Mouse (Mus musculus) lung, postnatal 0 days (tissue): Measurements from ENCODE around the gene Crygn. TPM values are rescaled to one million over a fixed set of nuclear protein-coding genes. Genes with fewer than 3 reads are reported as not detected.

Experiments used
- ATAC-seq: fragments of 200-750 bp; cut with Nextera tagmentation; 2 replicates; pipeline ENCODE4 v1.8.0; 2017; ENCODE audit warnings: moderate library complexity
- DNase-seq: peaks from one replicate; pipeline ENCODE4 v3.0.0-alpha.2; 2016; ENCODE audit warnings: low spot score
- H3K27ac ChIP-seq: fragments of 300-500 bp; sonication (generic); 2 replicates; pipeline ENCODE4 v1.5.1; 2014; ENCODE audit warnings: antibody characterized with exemption, mild to moderate bottlenecking, low read length, mixed read lengths
- H3K27me3 ChIP-seq: fragments of 300-500 bp; sonication (generic); replicated peaks from 2 replicates; pipeline ENCODE4 v1.6.1; 2014; ENCODE audit warnings: low read length, mixed read lengths; ENCODE audit not compliant: insufficient read depth
- H3K36me3 ChIP-seq: fragments of 300-500 bp; sonication (generic); 2 replicates; pipeline ENCODE4 v1.6.1; 2014; ENCODE audit warnings: low read length, mixed read lengths; ENCODE audit not compliant: insufficient read depth
- H3K4me1 ChIP-seq: fragments of 300-500 bp; sonication (generic); 2 replicates; pipeline ENCODE4 v1.6.1; 2014; ENCODE audit warnings: antibody characterized with exemption, low read depth, low read length, mixed read lengths; ENCODE audit not compliant: insufficient read depth
- H3K4me2 ChIP-seq: fragments of 300-500 bp; sonication (generic); replicated peaks from 2 replicates; pipeline ENCODE4 v1.6.1; 2014; ENCODE audit warnings: low read depth, mild to moderate bottlenecking, low read length, moderate library complexity, mixed read lengths
- H3K4me3 ChIP-seq: fragments of 300-500 bp; sonication (generic); 2 replicates; pipeline ENCODE4 v1.5.1; 2014; ENCODE audit warnings: low read depth, low read length
- H3K9ac ChIP-seq: fragments of 300-500 bp; sonication (generic); replicated peaks from 2 replicates; pipeline ENCODE4 v1.6.1; 2014; ENCODE audit warnings: low read depth, mild to moderate bottlenecking
- H3K9me3 ChIP-seq: fragments of 300-500 bp; sonication (generic); 2 replicates; pipeline ENCODE4 v1.6.1; 2016; ENCODE audit warnings: low read length, mixed read lengths
- CTCF ChIP-seq: IDR thresholded peaks from 2 replicates; pipeline ENCODE4 v1.5.1; 2016; ENCODE audit warnings: antibody characterized with exemption, mild to moderate bottlenecking
- EP300 ChIP-seq: IDR thresholded peaks from 2 replicates; pipeline ENCODE4 v1.6.1; 2016; ENCODE audit warnings: antibody characterized with exemption, mild to moderate bottlenecking, control low read depth
- WGBS: fragments of 180-500 bp; shearing (Covaris S2); extraction: QIAGEN DNeasy Blood & Tissue Kit; methylation state at CpG from one replicate; pipeline ENCODE4 v1.1.7; 2014; 5-methylcytosine and 5-hydroxymethylcytosine counted together
- polyA plus RNA-seq: library from polyadenylated mRNA; unstranded; fragments of >200 nt; fragmentation: Nextera tagmentation; extraction: Ambion mirVana; gene quantifications from 2 replicates; pipeline ENCODE4 v1.2.1, GENCODE M21; 2015

Crygn gene
- polyA plus RNA-seq, 1 experiment from 2014 or later = 5.8 TPM

GRCm38 (mm10) chr5:24797858-24798257 is 40.0 kb upstream of the Crygn start:
- Histone ChIP-seq H3K36me3 (no peaks in the 10 kb centered on the region), H3K4me1 (no peaks in the 10 kb centered on the region), H3K4me2 (no peak overlapping the region), H3K9ac (no peak overlapping the region), H3K9me3 (no peaks in the 10 kb centered on the region), H3K4me3 (no peak overlapping the region), H3K27me3 (no peaks in the 10 kb centered on the region), H3K27ac (no peak overlapping the region)
- TF ChIP-seq CTCF = no peak
- TF ChIP-seq EP300 = no peak
- DNase-seq (no peak), ATAC-seq (no peak)
- 38% methylated on average over 7 of the region's 7 CpGs for WGBS

GRCm38 (mm10) chr5:24792961-24793360 is 35.2 kb upstream of the Crygn start:
- no peak for DNase-seq
- no peak for ATAC-seq
- no peak overlapping the region for H3K9ac ChIP-seq
- TF ChIP-seq CTCF (no peak), EP300 (no peak)
- no peaks in the 10 kb centered on the region for H3K27me3 ChIP-seq
- H3K4me2 ChIP-seq = no peak overlapping the region
- 61% methylated on average over 7 of the region's 7 CpGs for WGBS
- no peaks in the 10 kb centered on the region for H3K9me3 ChIP-seq
- no peaks in the 10 kb centered on the region for H3K4me1 ChIP-seq
- H3K36me3 ChIP-seq = no peaks in the 10 kb centered on the region
- H3K4me3 ChIP-seq = no peak overlapping the region
- H3K27ac ChIP-seq = no peak overlapping the region

GRCm38 (mm10) chr5:24782957-24783356 is 25.1 kb upstream of the Crygn start:
- DNase-seq = no peak
- Histone ChIP-seq H3K4me1 (no peaks in the 10 kb centered on the region), H3K36me3 (no peaks in the 10 kb centered on the region), H3K4me3 (no peak overlapping the region), H3K9ac (no peak overlapping the region), H3K4me2 (no peak overlapping the region), H3K9me3 (no peaks in the 10 kb centered on the region), H3K27me3 (no peaks in the 10 kb centered on the region), H3K27ac (no peak overlapping the region)
- TF ChIP-seq EP300 (no peak), CTCF (no peak)
- no peak for ATAC-seq
- WGBS = 80% methylated on average over 4 of the region's 4 CpGs

- ATAC-seq = no peak
- Histone ChIP-seq H3K27me3 (no peaks in the 10 kb centered on the region), H3K9ac (no peak overlapping the region), H3K4me2 (no peak overlapping the region), H3K4me1 (no peaks in the 10 kb centered on the region), H3K36me3 (no peaks in the 10 kb centered on the region), H3K27ac (no peak overlapping the region), H3K4me3 (no peak overlapping the region), H3K9me3 (no peaks in the 10 kb centered on the region)
- no peak for DNase-seq
- 25% methylated on average over 5 of the region's 5 CpGs for WGBS
- TF ChIP-seq CTCF (no peak), EP300 (no peak)
Measured at GRCm38 (mm10) chr5:24781048-24781447, 23.2 kb upstream of the Crygn start.

GRCm38 (mm10) chr5:24779881-24780512 is 22.2 kb upstream of the Crygn start:
- Histone ChIP-seq H3K9ac (no peak overlapping the region), H3K4me3 (no peak overlapping the region), H3K4me1 (no peaks in the 10 kb centered on the region), H3K27ac (no peak overlapping the region), H3K27me3 (no peaks in the 10 kb centered on the region), H3K9me3 (no peaks in the 10 kb centered on the region), H3K4me2 (peak overlapping the region; percentile 22; the same call in 1 of the 2 replicates), H3K36me3 (no peaks in the 10 kb centered on the region)
- DNase-seq = peak; percentile 71
- TF ChIP-seq EP300 = no peak
- TF ChIP-seq CTCF = peak; percentile 79
- 41% methylated on average over 15 of the region's 15 CpGs for WGBS
- peak; percentile 30 for ATAC-seq

GRCm38 (mm10) chr5:24779321-24779720 is 21.5 kb upstream of the Crygn start:
- DNase-seq (no peak), ATAC-seq (no peak)
- no peak overlapping the region for H3K27ac ChIP-seq
- no peak overlapping the region for H3K4me2 ChIP-seq
- no peak for TF ChIP-seq EP300
- no peak for TF ChIP-seq CTCF
- no peak overlapping the region for H3K9ac ChIP-seq
- H3K4me3 ChIP-seq = no peak overlapping the region
- H3K4me1 ChIP-seq = no peaks in the 10 kb centered on the region
- no peaks in the 10 kb centered on the region for H3K27me3 ChIP-seq
- H3K9me3 ChIP-seq = no peaks in the 10 kb centered on the region
- no peaks in the 10 kb centered on the region for H3K36me3 ChIP-seq

GRCm38 (mm10) chr5:24778843-24779140 is 21.0 kb upstream of the Crygn start:
- no peaks in the 10 kb centered on the region for H3K36me3 ChIP-seq
- no peak overlapping the region for H3K9ac ChIP-seq
- no peak for TF ChIP-seq EP300
- no peak for TF ChIP-seq CTCF
- H3K4me2 ChIP-seq = no peak overlapping the region
- no peaks in the 10 kb centered on the region for H3K4me1 ChIP-seq
- H3K27me3 ChIP-seq = no peaks in the 10 kb centered on the region
- ATAC-seq (no peak), DNase-seq (no peak)
- WGBS = 47% methylated on average over 13 of the region's 13 CpGs
- H3K27ac ChIP-seq = no peak overlapping the region
- no peak overlapping the region for H3K4me3 ChIP-seq
- H3K9me3 ChIP-seq = no peaks in the 10 kb centered on the region
